Mouse (Mus musculus) lung, embryonic 15.5 days (tissue): Measurements from ENCODE around the gene Tcl1b2. TPM values are rescaled to one million over a fixed set of nuclear protein-coding genes. Genes with fewer than 3 reads are reported as not detected.
A peak's percentile ranks its signal among the peaks of the same experiment; 100 is the strongest.
"Not testable (repeated sequence)": the region's sequence is repeated elsewhere in the genome, so short reads cannot be mapped to it uniquely, and the experiment has no call there.

Experiments
- ATAC-seq: fragments of 200-750 bp; cut with Nextera tagmentation; 2 replicates; pipeline ENCODE4 v1.8.0; 2017; ENCODE audit warnings: moderate number of reproducible peaks, borderline replicate concordance; ENCODE audit not compliant: low FRiP score, low TSS enrichment; ENCODE audit errors: extremely low read depth
- H3K27ac ChIP-seq: fragments of 300-500 bp; sonication (generic); 2 replicates; pipeline ENCODE4 v1.5.1; 2015; ENCODE audit warnings: moderate library complexity, mild to moderate bottlenecking, inconsistent platforms
- H3K27me3 ChIP-seq: fragments of 300-500 bp; sonication (generic); 2 replicates; pipeline ENCODE4 v1.6.1; 2015; ENCODE audit warnings: inconsistent platforms
- H3K36me3 ChIP-seq: fragments of 300-500 bp; sonication (generic); 2 replicates; pipeline ENCODE4 v1.6.1; 2015; ENCODE audit warnings: inconsistent platforms
- H3K4me1 ChIP-seq: fragments of 300-500 bp; sonication (generic); 2 replicates; pipeline ENCODE4 v1.6.1; 2015; ENCODE audit warnings: inconsistent platforms
- H3K4me2 ChIP-seq: fragments of 300-500 bp; sonication (generic); 2 replicates; pipeline ENCODE4 v1.6.1; 2015; ENCODE audit warnings: inconsistent platforms, mild to moderate bottlenecking, moderate library complexity
- H3K4me3 ChIP-seq: fragments of 300-500 bp; sonication (generic); 2 replicates; pipeline ENCODE4 v1.5.1; 2015; ENCODE audit warnings: mild to moderate bottlenecking, inconsistent platforms
- H3K9ac ChIP-seq: fragments of 300-500 bp; sonication (generic); 2 replicates; pipeline ENCODE4 v1.6.1; 2015; ENCODE audit warnings: inconsistent platforms
- H3K9me3 ChIP-seq: fragments of 300-500 bp; sonication (generic); 2 replicates; pipeline ENCODE4 v1.6.1; 2016; ENCODE audit warnings: inconsistent platforms
- WGBS: fragments of 180-500 bp; shearing (Covaris S2); methylation state at CpG from one replicate; pipeline ENCODE4 v1.1.7; 2015; 5-methylcytosine and 5-hydroxymethylcytosine counted together
- polyA plus RNA-seq: library from polyadenylated mRNA; unstranded; fragments of >200 nt; fragmentation: Nextera tagmentation; extraction: Ambion mirVana; gene quantifications from 2 replicates; pipeline ENCODE4 v1.2.1, GENCODE M21; 2015

Tcl1b2 gene
- polyA plus RNA-seq, 1 experiment from 2014 or later, result not detected

DNA sequence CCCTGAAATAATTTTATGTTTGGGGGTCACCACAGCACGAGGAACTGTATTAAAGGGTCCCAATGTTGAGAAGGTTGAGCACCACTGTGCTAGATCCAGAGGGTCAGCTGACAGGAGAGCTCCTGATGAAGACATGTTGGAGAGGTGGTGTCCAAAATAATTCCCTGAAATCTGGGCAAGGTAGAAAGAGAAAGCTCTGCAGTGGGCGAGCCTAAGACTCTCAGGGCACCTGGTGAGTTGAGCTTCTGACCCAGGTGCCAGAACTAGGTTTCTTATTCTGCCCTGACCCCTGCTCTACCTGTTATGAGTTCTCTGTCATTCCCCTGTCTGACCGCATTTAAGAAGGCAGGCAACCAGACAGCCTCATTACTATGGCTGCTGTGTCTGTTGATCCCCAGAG lies 30.2 kb downstream of the Tcl1b2 start, which contains the start of gene Tcl1b5:
TSS of gene Tcl1b5 (plus strand) at position 301 of the 400 bp plus-strand sequence.
- H3K27me3 ChIP-seq, H3K4me3 ChIP-seq, H3K9ac ChIP-seq, ATAC-seq, H3K4me2 ChIP-seq, H3K27ac ChIP-seq, H3K4me1 ChIP-seq, H3K36me3 ChIP-seq, H3K9me3 ChIP-seq: not testable (repeated sequence)
- WGBS, result 62% methylated on average over 3 of the region's 3 CpGs

DNA sequence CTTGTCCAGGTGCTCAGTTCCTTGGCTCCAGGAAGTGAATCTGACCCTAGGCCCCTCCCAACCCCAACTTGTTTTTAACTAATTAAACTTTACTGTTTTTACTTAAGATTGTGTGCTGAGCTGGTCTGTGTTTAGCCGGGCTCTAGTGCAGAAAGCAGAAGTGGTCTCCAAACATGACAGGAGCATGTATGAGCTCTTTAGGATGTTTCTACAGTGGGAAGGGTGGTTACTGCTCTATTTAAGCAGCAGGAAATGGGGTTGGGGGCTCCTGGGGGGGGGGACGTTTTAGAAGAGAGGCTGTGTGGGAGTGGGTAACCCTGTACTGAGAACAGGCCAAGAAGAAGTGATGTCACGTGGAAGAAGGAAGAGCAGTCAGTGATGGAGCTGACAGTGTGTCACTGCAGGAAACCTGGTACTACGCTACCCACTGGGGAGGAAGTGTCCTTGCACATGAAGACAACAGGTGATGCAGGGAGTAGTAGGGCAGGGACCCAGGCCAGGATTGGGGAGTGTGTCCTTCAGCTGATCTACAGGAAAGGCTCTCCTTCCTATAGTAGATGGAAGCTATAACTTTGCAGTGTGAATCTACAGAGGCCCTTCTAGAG lies 35.3 kb downstream of the Tcl1b2 start:
- not testable (repeated sequence) for H3K27me3 ChIP-seq, H3K36me3 ChIP-seq, ATAC-seq, H3K4me1 ChIP-seq, H3K27ac ChIP-seq, H3K9me3 ChIP-seq, H3K4me3 ChIP-seq, H3K4me2 ChIP-seq, H3K9ac ChIP-seq
- WGBS, result 54% methylated on average over 4 of the region's 4 CpGs

- H3K27me3 ChIP-seq, H3K36me3 ChIP-seq, H3K9ac ChIP-seq, H3K4me2 ChIP-seq, H3K9me3 ChIP-seq, H3K4me3 ChIP-seq, H3K27ac ChIP-seq, H3K4me1 ChIP-seq: not testable (repeated sequence)
- WGBS, result 45% methylated on average over 2 of the region's 2 CpGs
- peak; percentile 23; the same call in 1 of the 2 replicates for ATAC-seq
Observed at GRCm38 (mm10) chr12:105188980-105189379, 43.2 kb downstream of the Tcl1b2 start.

- WGBS, result 87% methylated on average over 6 of the region's 6 CpGs
- not testable (repeated sequence) for ATAC-seq, H3K27ac ChIP-seq, H3K4me2 ChIP-seq, H3K4me3 ChIP-seq, H3K27me3 ChIP-seq, H3K36me3 ChIP-seq, H3K4me1 ChIP-seq, H3K9me3 ChIP-seq, H3K9ac ChIP-seq
Observed at GRCm38 (mm10) chr12:105190743-105191142, 44.9 kb downstream of the Tcl1b2 start, which contains the start of gene Tcl1b3. TSS of gene Tcl1b3 (plus strand) at chr12:105191043.

- H3K4me2 ChIP-seq, H3K4me3 ChIP-seq, H3K9me3 ChIP-seq, H3K27me3 ChIP-seq, H3K36me3 ChIP-seq, ATAC-seq, H3K27ac ChIP-seq, H3K4me1 ChIP-seq, H3K9ac ChIP-seq: not testable (repeated sequence)
- 63% methylated on average over 7 of the region's 7 CpGs for WGBS
Observed at GRCm38 (mm10) chr12:105199684-105200497, 54.1 kb downstream of the Tcl1b2 start.

- not testable (repeated sequence) for ATAC-seq, H3K4me1 ChIP-seq, H3K36me3 ChIP-seq, H3K4me2 ChIP-seq, H3K27me3 ChIP-seq, H3K4me3 ChIP-seq, H3K27ac ChIP-seq, H3K9ac ChIP-seq, H3K9me3 ChIP-seq
- 60% methylated on average over 1 of the region's 1 CpGs for WGBS
Observed at GRCm38 (mm10) chr12:105201657-105202056, 55.8 kb downstream of the Tcl1b2 start, which contains the start of gene Tcl1b4. TSS of gene Tcl1b4 (plus strand) at chr12:105201957.

Other genes with a start within 250 kb of the Tcl1b2 start
- 0.50 and 0.81 TPM in 2 replicates for gene Syne3, start 136.2 kb upstream of the Tcl1b2 start, polyA plus RNA-seq
- 136 and 140 TPM in 2 replicates for gene Glrx5, start 113.3 kb upstream of the Tcl1b2 start, polyA plus RNA-seq
- not detected in 2 replicates for gene Tcl1b1, start 13.7 kb downstream of the Tcl1b2 start, polyA plus RNA-seq
- not detected in 2 replicates for gene Tcl1b5, start 30.3 kb downstream of the Tcl1b2 start, polyA plus RNA-seq
- gene Tcl1b3, start 45.0 kb downstream of the Tcl1b2 start, polyA plus RNA-seq, result not detected in 2 replicates
- not detected in 2 replicates for gene Tcl1b4, start 55.9 kb downstream of the Tcl1b2 start, polyA plus RNA-seq
- gene Tcl1, start 76.8 kb downstream of the Tcl1b2 start, polyA plus RNA-seq, result not detected in 2 replicates
- gene Tunar, start 187.9 kb downstream of the Tcl1b2 start, polyA plus RNA-seq, result 0.19 and 0.30 TPM in 2 replicates